Mouse (Mus musculus): ENCODE data around the gene Tmtc1.

The Tmtc1 gene

GRCm38 (mm10) chr6:148443726-148444701 lies at the start of gene Tmtc1:
Tmtc1 (minus strand) TSS chr6:148444389.
- peak; percentile 74 to 79 for DNase-seq

DNA sequence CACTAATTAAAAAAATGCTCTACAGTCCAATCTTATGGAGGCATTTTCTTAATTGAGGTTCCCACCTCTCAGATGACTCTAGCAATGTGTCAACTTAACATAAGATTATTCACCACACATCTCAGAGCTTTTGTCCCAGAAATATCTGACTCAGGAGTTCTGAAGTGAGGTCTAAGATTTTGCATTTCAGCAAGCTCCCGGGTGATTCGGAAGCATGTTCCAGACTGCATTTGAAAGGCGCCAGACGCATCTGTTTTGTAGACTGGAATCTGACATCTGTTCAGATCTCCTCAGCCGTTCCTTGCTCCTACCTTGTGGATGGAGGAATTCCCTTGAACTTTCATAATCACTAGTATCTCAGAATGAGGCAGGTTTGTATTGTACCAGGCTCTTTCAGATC lies 47.7 kb upstream of the Tmtc1 start:
- no peak for DNase-seq

- no peak for DNase-seq
Measured at GRCm38 (mm10) chr6:148486756-148487155, 42.6 kb upstream of the Tmtc1 start.

DNA sequence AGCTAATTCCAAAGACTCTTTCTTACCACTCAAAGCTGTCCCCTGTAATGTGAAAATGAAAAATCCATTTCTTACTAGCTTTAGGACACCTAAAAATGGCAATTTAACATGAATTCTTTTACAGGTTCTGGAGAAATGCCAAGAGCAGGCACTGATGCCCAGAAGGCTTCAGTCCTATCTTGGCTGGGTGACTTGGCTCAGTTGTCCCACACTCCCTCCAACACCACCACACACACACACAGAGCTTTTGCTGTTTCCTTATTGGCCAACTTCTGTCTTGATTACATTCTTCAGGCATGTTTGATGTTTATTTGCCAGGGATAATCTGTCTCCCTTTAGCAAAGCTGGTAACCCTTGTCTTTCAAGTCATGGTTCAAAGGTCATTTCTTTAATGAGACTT lies 37.7 kb upstream of the Tmtc1 start:
- DNase-seq, result peak; percentile 61 to 71

DNA sequence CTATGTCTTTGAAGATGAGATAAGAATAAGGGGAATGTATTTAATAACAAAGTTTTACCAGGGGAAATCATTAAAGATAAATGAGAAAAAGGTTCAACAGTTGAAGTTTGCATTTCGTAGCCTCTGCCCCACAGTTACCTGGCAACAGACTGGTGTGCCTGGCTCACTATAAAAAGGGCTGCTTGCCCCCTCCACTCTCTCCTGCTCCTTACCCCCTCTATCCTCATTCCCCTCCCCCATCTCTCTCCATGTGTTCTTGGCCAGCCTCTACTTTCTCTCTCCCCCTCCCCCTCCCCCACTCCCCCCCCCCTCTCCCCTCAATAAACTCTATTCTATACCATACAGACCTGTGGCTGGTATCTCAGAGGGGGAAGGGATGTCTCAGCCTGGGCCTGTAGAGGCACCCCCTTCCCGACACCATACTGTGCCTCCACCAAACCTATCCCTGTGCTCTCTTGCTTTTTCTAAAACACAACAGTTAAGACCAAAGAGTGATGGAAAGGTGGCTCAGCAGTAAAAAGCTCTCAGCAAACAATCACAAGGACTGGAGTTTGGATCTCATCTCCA lies 35.6 kb upstream of the Tmtc1 start:
- no peak for DNase-seq

DNA sequence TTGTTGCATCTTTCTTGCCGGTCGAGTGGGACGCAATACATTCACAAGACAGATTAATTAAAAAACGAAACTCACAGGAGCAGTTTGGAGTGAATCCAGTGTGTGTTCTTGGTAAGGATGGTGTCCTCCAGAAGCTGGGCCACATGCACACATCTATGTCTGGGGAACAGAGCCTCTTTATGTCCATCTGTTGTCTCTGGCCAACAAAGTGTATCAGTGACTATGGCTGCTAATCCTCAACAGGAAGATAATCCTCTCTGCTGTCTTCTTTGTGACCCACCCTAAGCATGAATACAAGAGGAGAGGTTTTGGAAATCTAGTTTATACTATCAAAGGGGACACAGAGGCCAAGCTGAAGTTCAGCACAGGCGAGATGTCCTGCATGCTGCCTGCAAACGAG lies 34.2 kb upstream of the Tmtc1 start:
- DNase-seq, result no peak

DNA sequence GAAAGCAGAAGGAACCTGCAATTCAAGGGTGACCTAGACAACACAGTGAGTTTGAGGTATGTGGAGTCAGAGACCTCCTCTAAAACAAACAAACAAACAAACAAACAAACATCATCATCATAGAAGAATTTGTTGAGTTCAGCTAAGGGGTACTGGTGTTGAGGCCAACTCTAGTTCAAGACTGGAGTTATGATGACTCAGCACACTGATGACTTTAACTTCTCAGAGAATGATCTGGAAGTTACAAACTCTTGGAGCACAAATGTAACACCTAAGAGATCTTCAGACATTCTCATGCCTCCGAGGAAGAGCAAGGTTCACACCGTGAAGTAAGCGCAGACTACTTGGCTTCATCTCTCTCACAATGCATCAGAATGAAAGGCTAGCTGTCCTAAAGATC lies 28.1 kb upstream of the Tmtc1 start:
- DNase-seq, result no peak

DNA sequence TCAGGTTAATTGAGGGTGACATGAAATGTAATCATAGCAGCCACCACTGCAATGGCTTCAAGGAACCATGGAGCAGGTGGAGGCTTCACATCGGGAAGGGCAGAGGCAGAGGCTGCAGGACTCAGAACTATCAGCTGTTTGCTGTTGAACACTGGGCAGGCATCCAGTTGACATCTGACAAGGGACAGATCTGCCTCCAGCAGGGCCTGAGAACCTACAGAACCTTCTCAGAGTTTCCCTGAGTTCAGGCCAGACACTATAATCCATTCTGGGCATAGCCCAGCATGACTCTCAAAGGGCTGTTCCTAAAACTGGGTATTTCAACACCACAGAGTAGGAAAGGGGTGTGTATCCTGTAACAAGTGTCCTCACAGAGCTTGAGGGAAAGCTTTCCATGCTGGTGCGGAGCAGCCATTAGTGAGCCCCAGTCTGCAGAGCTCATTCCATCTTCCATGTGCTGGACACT lies 23.8 kb upstream of the Tmtc1 start:
- peak; percentile 26 to 59 for DNase-seq

DNA sequence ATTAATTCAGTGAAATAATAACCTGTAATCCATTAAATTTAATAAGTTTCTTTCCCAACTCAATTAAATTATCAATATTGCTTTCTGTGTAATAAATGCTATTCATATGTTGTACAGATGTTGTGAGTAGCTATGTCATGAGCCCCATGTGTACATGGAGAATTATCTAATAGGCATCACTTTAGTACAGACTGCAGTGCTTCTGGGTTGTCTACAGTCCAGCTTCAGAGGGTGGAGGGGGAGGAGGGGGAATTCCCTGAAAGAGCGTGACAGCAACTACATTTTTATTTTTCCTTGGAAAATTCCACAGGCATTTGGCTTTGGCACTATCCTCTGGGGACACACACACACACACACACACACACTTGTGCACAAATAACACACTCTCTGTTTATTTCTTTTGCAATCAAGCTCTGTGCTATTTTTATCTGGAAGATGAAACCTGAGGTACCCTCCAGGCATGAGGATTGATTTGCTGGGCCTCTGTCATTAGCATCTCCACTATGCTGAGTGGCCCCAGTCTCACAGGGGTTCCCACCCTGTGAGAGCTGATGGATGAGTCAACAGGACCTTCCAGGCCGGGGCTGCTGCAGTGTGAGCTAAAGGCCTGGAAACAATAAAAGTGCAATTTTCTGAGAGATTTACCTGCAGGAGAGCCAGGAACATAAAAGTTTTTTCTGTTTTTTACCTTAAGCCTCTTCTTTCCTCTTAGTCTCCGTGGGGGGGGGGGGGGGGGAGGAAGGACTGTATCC lies 23.2 kb upstream of the Tmtc1 start:
- DNase-seq, result no peak

- DNase-seq, result no peak
Measured at GRCm38 (mm10) chr6:148459636-148460035, 15.4 kb upstream of the Tmtc1 start.

DNA sequence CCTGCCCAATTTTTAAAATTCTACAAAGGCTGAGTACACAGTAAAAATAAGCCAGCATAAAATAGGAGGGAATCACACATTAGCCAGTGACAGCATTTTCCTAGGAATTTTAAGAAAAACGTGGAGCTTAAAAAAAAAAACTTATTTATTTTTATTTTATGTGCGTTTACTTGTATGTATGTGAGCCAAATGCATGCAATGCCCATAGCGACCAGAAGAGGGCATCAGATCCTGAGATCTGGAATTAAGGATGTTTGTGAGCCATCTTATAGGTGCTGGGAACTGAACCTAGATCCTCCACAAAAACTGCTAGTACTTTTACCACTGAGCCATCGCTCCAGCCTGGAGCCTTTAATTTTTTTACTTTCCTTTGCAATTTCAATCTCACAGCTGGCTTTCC lies 11.3 kb upstream of the Tmtc1 start:
- DNase-seq, result no peak

DNA sequence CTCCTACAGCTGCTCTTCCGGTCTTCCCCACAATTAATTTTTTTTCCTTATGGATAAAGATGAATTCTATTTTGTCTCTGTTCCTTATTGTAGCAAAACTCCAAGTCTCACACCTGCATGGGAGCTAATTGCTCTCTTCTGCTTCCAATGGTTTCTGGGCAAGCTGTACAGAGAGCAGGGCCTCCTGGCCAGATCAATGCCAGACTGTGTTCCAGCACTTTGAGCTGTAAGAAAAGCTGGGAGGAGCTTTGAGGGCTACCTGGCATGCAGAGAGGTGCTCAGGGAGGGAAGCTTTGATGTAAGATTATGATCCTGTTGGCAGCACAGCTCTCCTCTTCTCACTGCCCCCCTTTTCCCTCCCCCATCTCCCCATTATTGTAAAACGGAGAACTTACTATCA lies 10.6 kb upstream of the Tmtc1 start:
- DNase-seq, result no peak

DNA sequence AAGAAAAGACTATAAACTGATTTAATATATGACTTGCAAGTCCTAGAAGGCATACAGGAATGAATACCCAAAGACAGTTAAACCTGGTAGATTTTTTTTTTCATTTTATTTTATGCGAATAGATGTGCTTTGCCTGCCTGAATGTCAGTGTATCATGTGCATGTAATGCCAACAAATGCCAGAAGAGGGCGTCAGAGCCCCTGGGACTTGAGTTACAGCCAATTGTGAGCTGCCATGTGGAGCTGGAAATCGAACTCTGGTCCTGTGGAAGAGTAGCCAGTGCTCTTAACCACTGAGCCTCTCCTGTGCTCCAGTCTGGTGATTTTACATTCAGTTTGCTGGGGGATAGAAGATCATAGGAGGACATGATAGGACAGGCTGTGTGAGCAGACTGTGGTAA lies 4.0 kb upstream of the Tmtc1 start:
- no peak for DNase-seq

DNA sequence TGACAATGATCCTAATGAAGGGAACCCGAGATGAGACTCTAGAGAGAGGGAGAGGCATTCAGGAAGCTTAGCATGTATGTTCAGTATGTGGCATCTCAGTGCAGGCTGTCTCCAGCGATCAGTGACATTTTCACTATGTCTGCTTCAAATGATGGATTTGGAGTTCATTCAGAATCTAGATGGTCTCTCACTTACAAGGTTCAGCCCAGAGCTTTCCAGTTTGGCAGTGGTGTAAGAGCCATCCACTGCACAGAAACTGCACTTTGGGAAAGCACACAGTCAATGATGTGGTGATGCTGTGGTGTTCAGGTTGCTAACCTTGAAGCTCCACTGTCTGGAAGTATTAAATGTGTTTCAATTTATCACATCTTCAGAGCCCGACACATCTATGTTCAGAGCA lies 1.9 kb upstream of the Tmtc1 start:
- DNase-seq, result no peak

DNA sequence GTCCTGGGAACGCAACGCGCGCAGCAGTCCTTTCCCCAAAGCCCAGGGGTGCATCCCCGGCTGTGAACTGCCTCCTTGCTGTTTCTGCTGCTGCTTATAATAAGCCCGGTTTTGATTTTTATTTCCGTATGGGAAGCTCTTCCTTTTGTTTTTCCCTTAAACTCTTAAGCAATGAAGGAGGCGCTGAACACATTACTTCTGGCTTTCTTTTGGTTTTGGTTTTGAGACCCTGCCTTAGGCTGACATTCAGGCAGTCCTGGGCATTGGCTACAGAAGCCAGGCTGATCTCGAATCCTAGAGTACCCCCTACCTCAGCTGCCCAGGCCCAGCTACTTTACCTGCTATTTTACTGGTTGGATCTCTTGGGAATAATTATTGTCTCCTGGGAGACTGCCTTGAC lies 607 bp upstream of the Tmtc1 start:
- no peak for DNase-seq

GRCm38 (mm10) chr6:148443291-148443725 lies 881 bp downstream of the Tmtc1 start:
- DNase-seq, result peak in 1 of 2 experiments; percentile 8

- DNase-seq, result peak; percentile 53
Measured at GRCm38 (mm10) chr6:148442671-148443290, 1.4 kb downstream of the Tmtc1 start.

DNA sequence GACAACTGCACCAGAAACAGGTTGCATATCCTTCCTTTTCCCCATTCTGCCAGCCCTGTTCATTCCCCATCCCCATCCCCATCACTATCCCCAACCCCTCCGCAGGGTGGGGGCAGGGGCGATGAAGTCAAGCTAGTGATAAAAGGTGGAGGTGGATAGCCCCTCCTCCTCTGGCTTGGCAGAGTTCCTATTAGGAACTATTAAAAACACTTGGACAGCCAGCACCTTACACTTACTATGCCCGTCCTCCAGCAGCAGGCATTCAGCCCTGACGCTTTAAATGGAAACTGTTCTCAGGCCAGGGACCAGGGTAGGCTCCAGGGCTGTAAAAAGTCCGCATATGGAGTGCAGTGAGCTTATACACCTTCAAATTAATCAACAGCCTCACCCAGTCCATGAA lies 2.3 kb downstream of the Tmtc1 start:
- DNase-seq, result no peak

GRCm38 (mm10) chr6:148439101-148439500 lies 5.1 kb downstream of the Tmtc1 start:
- DNase-seq, result no peak

- DNase-seq, result no peak
Measured at GRCm38 (mm10) chr6:148437565-148437964, 6.6 kb downstream of the Tmtc1 start.

GRCm38 (mm10) chr6:148436441-148437001 lies 7.7 kb downstream of the Tmtc1 start:
- DNase-seq, result no peak

DNA sequence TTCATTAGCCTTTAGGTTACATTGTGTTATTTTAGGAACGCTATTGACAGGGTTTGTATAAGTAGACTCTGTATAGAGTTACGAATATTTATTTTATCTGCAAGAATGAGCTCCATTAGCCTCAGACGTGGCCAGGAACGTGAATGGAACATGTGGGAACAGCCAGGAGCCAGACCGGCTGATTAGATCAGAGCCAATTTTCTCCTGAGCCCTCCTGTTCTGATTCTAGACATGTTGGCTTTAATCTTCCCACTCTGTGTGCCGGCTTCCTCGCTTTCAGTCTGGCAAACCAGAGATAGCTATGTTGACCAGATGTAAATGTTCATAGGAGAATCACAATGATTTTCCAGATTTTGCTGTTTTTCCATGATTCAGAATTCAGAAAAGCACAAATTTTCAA lies 22.6 kb downstream of the Tmtc1 start:
- peak; percentile 67 to 70 for DNase-seq

DNA sequence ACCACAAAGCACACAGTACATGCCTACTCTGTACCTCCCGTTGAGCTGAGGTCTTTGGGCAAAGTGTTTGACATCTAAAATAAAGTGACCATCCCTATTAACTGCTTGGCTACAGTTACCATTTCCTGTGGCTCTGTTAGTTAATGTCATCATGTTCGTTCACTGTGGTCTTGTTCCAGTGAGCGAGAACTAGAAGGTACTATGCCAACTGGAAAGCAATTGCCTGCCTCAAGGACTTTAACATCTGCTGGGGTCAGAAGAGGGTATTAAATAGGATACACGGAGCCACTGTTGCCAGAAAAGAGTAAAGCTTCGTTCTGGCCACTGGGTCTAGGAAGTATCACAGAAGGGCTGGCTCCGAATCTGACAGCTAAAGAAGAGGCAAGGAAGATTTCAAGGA lies 23.8 kb downstream of the Tmtc1 start:
- peak; percentile 16 to 32 for DNase-seq
